Mouse (Mus musculus) megakaryocyte, adult 5-6 weeks (primary cell): ENCODE data around the gene Trim17. TPM values are rescaled to one million over a fixed set of nuclear protein-coding genes. Genes with fewer than 3 reads are reported as not detected.
"Not testable (repeated sequence)": the region's sequence is repeated elsewhere in the genome, so short reads cannot be mapped to it uniquely, and the experiment has no call there.

Experiments
- ATAC-seq: 2 replicates; pipeline ENCODE4 v1.8.0; 2016; ENCODE audit warnings: mild to moderate bottlenecking, inconsistent platforms; ENCODE audit not compliant: poor library complexity, severe bottlenecking
- total RNA-seq, 2 experiments: library from RNA; stranded (forward) in 1 of 2; stranded (reverse) in 1 of 2; fragments of 153-499, 151-499 nt in 1 of 2; fragments of 221-1000, 200-1000 nt in 1 of 2; gene quantifications; 2 replicates each; pipeline versions ENCODE4 v1.2.3 to v1.2.4; 2015 to 2017

Trim17 gene
- total RNA-seq, 2 experiments from 2014 or later, result 0.07 TPM; not detected in 1

DNA sequence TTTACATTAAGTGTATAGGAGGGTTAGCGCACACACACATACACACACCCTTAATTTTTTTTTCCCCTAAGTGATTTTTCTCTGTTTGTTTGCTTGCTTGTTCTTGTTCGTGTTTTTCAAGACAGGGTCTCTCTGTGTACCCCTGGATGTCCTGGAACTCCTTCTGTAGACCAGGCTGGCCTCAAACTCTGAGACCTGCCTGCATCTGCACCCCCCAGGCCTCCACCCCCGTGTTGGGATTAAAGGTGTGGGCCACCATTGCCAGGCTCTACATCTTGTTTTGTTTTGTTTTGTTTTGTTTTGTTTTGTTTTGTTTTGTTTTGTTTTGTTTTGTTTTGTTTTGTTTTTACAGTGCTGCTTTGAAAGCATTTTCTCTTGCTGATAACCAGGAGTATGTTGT is 7.2 kb upstream of the Trim17 start:
- no peak for ATAC-seq

- peak; percentile 27; the same call in 1 of the 2 replicates for ATAC-seq
These were observed 6.5 kb upstream of the Trim17 start for GRCm38 (mm10) chr11:58947798-58948528.

DNA sequence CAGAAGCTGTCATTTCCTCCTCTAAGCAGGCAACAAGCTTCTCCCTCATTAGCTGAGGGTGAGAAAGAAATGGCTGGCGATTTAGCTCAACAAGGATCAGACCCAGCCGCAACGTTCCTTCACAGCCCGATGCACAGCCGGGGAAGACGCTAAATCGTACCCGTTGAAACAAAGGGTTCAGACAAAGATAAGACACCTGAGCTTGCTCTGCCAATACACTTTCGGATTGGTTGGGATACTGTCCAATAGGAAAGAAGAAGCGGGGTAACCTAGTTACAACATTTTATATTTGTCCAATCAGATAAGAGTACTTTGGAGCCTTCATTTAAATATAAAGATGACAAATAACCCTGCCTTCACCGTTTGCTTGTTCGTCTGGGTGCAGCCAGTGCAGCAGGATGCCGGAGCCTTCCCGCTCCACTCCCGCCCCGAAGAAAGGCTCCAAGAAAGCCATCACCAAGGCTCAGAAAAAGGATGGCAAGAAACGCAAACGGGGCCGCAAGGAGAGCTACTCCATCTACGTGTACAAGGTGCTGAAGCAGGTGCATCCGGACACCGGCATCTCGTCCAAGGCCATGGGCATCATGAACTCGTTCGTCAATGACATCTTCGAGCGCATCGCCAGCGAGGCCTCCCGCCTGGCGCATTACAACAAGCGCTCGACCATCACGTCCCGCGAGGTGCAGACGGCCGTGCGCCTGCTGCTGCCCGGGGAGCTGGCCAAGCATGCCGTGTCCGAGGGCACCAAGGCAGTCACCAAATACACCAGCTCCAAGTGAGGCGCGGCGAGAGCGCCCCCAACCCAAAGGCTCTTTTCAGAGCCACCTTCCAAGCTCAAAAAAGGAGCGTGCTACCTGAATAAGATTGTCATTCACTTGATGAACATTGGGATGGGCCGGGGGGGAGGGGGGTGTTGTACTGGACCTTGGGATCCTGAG is 5.7 kb upstream of the Trim17 start, which contains the start of gene Hist3h2ba:
Hist3h2ba (plus strand) TSS at position 379 of the 938 bp plus-strand sequence.
- ATAC-seq, result peak; percentile 75

- no peak for ATAC-seq
These were observed 4.7 kb upstream of the Trim17 start for GRCm38 (mm10) chr11:58949480-58950431.

GRCm38 (mm10) chr11:58951210-58951609 is 3.3 kb upstream of the Trim17 start:
- no peak for ATAC-seq

GRCm38 (mm10) chr11:58953351-58954169 is 925 bp upstream of the Trim17 start:
- ATAC-seq, result 0 out of 2 replicates have a peak, but pooled peaks have one; percentile 8

DNA sequence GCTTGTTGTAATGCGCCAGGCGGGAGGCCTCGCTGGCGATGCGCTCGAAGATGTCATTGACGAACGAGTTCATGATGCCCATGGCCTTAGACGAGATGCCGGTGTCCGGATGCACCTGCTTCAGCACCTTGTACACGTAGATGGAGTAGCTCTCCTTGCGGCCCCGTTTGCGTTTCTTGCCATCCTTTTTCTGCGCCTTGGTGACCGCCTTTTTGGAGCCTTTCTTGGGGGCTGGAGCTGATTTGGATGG is 390 bp upstream of the Trim17 start:
- not testable (repeated sequence) for ATAC-seq

DNA sequence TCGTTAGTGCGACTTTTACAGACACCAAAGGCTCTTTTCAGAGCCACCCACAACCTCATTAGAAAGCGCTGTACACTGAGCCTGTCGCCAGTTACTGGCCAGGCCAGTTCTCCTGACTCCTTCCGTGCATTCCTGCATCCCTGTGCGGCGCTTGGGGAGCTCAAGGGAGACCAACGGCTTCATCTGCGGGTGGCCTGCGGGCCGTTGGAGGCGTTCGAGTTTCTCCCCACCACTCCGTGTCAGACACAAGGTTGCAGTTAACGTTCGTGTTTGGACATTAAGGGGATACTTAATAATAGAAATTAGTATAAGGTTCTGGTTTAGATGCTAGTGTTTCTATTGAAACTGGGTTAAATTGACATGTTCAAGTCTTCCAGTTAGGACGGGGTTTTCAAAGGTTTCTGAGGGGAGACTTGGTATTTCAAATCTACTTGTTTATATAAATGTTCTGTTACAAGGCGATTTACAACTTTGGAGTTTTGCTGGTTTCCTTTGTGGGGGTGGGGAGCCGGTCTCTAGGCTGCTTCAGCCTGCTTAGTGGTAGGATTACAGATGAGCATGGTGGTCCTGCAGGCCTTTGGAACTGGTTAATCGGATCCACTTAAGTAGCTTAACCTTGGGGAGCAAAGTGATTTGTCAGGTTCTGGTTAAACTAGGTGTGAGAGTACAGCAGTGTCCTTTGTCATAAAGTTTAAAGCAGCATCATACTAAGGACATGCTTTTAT is 820 bp downstream of the Trim17 start:
- peak; percentile 30 for ATAC-seq

DNA sequence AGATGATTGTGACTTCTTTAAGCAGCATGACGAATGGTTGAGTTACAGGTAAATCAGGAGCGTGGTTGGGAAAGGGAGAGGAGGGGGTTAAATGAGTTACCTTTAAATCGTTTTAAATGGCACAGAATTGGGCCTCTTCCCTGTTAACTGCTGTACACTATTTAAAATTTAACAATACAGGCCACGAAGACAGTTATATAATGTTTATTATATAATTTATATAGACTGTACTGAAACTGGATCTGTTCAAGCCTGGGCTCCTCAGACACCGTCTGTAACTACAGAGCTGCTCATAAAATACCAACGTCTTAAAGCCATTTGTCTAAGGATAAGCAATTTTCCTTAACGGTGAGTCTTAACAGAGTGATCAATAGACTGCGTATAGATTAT is 1.4 kb downstream of the Trim17 start:
- no peak for ATAC-seq

GRCm38 (mm10) chr11:58957226-58957914 is 2.9 kb downstream of the Trim17 start:
- ATAC-seq, result no peak

GRCm38 (mm10) chr11:58958536-58958935 is 4.1 kb downstream of the Trim17 start:
- no peak for ATAC-seq

DNA sequence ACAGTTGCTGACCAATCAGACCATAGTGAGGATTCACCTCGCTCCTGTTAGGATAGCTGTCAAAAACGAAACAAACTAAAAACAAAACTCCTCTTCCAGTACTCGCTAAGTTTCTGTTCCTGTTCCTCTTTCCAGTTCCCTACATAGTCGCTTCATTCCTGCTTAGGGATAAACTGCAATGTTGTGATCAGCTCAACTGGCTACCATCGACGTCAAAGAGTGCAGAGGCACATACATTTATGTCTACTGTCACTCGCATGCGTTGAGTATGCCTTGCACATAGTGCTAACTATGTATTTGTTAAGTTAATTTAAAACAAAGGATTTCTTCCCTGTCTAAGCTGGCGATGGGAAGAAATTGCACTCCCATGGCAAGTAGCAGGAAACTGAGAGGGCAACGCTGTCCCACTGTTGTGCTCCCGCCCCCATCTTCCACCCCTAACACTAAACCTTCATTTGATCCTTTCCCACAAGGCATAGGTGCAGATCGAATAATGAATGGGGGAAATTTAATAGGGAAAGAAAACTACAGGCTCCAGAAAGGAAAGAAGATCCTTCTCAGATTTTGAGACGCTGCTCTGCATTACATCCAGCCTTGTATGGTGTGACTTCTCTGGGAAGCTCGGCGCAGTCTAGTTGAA is 4.8 kb downstream of the Trim17 start:
- peak; percentile 28 for ATAC-seq

GRCm38 (mm10) chr11:58959921-58960465 is 5.5 kb downstream of the Trim17 start:
- ATAC-seq, result peak; percentile 83

- no peak for ATAC-seq
These were observed 7.1 kb downstream of the Trim17 start for GRCm38 (mm10) chr11:58961364-58962177.

- no peak for ATAC-seq
These were observed 9.1 kb downstream of the Trim17 start for GRCm38 (mm10) chr11:58963543-58963942.

GRCm38 (mm10) chr11:58964216-58964615 is 9.7 kb downstream of the Trim17 start:
- no peak for ATAC-seq
